Mouse (Mus musculus) spleen, postnatal 36 days (tissue): ENCODE measurements around the gene Dnah9.

ENCODE experiments used
- DNase-seq, 2 experiments: peaks; one replicate each; pipeline ENCODE4 v3.0.0; 2022; ENCODE audit warnings: low spot score in 2 of 2, mixed read lengths in 1 of 2

The Dnah9 gene

DNA sequence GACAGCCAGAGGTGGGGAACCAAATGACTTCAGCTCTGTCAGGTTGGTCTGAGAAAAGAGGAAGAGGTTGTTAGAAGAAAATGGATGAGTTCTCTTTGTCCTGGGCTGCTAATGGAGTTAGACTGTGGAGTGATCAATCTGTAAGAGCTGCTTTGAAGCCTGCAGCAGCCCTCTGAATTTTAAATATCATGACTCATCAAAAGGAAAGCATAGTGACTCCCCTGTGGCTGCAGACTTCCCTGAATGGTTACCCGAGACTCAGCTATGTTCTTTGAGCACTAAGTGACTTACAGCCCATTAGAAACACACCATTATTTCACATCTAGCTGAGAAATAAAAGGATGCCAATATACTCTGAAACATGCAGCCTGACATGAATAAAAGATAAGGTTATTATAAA is 240.4 kb downstream of the Dnah9 start:
- DNase-seq = no peak

DNA sequence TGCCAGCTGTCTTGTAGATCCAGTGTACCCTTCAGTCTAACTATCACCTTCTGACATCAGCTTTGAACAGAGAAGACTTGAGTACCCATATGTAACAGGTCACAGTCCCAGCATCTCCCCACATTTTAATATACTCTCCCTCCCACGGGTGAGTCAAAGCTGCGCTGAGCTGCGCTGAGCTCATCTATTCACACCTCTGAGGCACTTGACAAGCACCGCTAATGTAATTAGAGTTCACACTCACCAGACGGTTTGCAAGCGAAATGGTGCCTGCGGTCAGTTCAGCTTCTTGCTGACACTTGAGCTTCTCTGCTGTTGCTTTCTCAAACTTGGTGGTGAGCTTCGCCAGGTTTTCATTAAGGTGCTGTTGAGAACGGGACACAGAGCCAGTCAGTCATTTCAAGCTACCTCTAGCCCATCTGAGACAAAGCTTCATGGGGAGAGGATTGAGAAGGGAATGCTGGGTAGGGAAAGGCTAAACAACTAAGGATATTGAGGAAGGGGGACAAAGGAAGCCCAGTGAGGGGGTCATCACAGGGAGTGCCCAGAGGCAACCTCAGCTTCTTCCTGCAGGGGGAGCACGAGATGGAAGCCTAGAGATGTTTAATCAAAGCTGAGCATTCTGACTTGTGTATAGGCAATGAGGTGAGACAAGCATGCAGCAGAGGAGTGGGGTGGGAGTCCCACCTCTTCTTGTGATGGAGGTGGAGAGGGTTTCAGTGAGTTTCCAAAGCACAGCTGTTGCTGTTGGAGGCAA is 249.7 kb downstream of the Dnah9 start:
- DNase-seq = no peak

DNA sequence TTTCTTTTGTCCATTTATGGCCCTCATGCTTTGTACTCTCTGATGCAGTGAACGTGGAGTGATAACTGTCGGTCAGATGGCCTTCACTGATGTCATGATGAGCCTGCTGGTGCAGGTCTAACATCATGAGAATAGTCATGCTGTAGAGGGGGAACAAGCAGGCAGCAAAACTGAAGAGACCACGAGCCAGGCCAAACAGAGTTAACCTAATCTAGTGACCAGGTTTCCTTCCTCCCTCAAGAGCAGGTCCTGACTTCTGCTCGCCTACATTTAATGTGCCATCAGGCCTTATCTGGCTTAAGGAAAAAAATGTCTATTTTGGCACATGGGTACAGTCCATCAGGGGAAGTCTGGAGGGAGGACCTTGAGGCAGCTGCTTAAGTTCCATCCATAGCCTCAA is 259.2 kb downstream of the Dnah9 start:
- no peak for DNase-seq

DNA sequence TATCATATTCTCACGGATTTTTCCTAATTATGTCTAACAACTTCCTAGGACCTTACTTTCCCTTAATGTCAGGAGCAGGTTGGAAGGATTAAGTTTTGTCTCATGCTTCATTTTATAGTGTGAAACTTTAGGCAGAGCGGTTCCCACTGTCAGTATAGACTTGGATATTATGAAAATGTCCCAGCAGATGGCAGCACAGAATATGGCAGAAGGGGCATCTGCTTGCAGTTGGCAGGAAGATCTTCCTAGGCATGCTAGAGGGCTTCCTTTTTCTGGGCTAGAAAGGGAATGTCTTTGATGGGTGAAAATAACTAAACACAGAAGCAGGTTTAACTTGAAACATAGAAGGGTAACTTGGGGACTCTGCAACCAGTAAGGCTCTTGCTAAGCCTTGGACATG is 262.9 kb downstream of the Dnah9 start:
- DNase-seq = no peak

DNA sequence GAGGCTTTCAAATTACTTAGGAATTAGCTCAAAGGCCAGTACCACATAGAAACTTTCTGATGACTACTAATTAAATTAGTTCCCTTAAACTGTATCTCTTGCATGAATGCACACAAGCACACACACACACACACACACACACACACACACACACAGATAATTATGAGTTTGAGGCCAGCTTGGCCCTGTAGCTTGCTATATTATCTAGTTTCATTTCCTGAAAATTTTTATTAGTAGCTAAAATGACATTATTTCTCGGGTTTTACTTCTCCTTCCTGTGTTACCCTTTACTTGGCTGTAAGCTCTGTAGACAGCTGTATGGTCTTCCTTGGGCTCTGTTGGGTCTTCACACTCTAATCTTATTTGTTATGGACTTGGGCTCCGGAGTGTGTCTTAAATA is 264.4 kb downstream of the Dnah9 start:
- no peak for DNase-seq

DNA sequence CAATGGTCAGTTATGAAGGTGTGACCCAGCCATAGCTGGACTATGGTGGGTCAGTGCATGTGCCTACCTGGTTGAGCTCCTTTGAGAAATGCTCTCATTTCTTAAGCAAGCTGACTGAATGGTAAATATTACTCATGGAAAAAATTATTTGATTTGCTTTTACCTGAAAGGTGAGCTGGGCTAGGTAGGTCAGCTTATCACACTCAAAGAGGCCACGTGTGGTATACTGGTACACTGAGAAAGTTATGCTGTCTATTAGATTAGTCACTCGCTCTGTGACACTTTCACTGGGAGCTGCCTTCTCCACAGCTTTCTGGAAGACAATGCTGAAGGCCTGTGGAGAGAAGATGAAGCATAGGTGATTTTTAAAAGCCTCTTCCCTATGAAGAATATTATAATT is 286.9 kb downstream of the Dnah9 start:
- DNase-seq = no peak

DNA sequence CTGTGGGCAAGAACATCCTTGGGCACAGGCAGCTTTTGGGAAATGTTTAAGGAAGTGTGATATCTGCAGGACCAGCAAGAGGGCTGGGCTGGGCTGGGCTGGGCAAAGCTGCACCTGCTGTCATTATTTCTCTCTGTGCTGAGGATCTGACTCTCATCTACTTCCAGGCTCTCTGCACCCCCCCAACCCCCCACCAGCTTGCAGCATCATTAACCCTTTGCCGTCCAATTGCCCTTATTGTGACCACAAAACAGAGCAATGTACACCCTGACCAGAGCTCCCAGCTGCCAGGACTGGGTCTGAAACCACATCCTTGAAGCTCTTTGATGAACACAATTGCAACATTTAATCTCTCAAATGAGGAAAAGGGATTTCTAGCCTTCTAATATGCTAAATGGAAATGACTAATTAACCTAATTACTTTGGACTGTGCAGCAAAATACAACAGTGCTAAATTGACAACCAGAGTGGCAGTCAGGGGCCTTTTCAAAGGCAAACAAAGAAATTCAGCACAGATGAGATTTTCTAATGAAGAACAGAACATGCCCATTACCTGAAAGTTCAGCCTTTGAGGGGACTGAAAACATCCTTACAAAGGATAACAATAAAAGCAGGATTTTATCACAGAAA is 291.1 kb downstream of the Dnah9 start:
- DNase-seq = no peak

DNA sequence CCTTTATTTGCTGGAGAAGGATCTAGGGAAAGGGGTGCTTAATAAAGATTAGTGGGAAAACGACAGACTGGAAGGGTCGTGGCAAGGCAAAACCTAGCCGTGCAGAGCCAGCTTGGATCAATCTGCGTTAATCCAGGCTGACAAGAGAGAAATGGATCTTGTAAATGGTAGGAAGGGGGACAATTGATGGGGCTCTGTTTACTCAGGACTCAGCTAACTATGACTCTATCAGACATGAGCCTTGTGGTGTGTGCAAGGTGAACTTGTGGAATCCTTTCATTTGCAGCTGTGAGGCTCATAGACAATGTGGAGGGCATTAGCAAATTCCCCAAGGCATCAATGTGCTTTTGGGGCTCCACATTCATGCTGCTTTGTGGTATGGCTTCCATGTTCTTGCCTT is 306.9 kb downstream of the Dnah9 start:
- DNase-seq = no peak

DNA sequence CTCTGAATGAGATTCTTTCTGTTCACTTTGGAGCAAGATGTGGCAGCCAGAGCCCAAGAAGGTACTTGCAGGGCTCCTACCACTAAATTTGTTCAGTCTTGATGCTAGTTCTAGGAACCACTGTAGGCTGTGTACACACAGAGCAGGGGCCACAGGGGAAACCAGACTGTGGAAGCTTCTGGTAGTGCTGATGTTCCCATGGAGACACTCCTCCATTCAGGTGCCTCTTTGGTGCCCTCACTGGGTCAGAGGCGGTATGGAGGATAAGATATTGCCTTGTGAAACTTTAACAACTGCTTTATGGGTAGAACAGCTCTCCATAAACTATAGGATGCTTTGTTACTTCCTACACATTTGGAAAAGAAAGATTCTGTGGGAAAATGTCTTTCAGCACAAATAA is 316.3 kb downstream of the Dnah9 start:
- DNase-seq = no peak

DNA sequence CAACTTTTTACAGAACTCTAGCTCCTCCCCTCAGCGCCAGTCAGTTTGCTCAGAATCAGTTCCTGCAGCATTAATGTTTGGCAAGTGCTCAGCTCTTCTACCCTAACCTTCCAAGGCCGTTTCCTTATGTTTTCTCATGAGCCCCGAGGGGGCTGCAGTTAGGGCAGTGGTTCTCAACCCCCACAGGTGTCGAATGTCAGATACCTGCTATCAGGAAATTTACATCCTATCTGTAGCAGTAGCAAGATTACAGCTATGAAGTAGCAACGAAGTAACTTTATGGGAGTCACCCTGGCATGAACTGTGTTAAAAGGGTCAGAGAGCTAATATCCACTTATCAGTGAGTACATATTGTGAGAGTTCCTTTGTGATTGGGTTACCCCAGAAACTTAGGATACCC is 321.9 kb downstream of the Dnah9 start:
- DNase-seq = no peak

DNA sequence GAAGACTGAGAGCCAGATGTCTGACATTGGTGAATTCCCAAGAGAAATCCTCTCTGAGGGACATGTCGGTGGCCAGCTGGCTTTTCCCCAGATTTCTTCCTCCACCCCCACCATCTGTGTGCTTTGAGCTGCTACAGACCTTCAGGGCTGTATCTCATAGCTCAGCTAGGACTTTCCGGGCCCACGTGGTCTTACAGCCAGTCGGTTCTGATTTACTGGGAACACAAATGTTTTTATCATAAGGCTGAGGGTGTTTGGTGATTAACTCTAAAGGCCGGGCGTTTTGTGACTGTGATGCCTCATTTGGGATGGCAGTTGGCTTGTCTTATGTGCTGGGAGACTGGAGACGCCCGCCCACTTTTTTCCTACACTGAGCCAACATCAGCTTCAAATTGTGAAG is 329.4 kb downstream of the Dnah9 start:
- no peak for DNase-seq

DNA sequence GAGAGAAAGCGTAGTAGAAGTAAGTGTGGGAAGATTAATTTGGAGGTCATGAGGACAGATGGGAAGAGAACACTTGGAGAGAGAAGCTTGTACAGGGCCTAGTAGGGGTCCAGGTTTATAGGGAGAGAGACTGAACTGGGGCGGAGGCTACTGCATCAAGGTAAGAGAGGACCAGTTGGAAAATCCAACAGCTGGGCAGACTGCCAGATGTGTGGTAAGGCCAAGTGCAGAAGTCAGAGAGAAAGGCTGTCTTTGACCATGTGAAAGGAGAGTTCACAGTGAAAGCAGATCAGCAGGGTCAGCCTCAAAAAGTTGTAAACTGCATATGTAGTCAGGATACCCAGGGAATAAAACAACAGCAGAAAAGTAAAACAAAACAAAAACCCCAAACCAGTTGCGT is 343.8 kb downstream of the Dnah9 start:
- no peak for DNase-seq

DNA sequence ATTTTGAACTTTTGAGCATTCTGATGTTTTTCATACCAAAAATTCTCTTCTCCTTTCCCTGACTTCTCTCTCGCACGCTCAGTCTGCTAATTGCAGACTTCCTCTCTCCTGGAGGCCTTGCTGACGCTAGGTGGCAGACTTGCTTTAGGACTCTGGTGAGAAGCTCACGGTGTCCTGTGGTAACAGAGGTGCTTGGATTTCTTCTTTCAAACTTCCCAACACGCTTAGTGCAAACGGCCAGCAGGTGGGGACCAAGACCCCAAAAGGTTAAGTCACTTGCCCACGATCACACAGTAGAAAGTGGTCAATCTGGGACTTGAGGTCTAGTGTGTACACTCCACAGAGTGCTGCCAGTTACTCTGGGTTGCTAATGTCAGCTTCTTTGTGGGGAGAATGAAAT is 347.5 kb downstream of the Dnah9 start:
- peak; percentile 40 to 41 for DNase-seq

DNA sequence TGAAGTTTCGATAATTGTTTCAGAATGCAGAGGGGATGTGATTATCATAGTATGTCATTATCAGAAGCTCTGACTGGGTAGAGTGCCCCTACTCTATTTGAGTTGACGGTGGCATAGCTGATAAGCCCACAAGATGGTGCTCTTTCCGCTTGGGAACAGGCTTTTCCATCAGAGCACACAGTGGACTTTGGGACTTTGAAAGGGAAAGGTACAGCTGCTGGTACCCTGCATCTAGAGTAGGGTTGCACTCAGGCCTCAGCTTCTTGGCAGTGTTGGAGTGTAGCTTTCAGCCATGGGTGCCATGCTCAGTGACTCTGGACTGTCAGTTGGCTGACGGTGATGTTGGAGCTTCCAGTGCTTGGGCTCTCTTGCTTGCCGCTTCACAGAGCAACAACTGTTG is 348.1 kb downstream of the Dnah9 start:
- no peak for DNase-seq

DNA sequence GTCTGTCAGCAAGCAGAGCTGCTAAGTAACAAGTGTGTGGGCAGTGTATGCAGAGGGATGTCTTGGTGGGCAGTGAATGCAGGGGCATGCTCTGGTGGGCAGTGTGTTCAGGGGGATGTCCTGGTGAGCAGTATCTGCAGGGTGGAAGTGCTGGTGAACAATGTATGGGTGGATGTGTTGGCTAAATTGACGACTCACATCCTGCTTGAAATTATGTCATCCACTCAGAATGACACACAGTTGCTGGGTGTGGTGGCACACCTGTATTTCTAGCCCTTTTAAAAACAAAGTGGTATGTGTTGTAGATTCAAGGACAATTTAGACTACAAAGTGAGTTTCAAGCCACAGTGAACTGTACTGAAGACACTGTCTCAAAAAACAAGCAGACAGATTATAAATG is 350.2 kb downstream of the Dnah9 start:
- no peak for DNase-seq

DNA sequence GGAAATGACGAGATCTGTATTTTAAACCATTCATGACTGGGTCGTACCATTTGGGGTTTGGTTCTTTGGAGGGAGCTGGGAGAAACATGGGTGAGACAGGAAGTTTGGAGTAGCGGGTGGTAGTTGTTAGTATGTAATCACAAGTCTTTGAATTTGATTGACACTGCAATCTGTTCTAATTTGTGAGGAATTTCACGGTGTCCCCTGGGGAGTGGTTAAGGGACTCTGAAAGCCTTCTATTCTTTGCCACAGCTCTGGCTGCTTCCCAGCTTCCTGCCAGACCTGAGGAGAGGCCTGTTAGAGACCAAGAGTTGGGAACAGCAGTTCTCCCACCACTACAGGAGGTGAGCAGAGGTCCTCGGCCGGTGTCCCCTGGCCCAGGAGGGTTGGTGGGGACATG is 352.1 kb downstream of the Dnah9 start:
- DNase-seq = no peak

DNA sequence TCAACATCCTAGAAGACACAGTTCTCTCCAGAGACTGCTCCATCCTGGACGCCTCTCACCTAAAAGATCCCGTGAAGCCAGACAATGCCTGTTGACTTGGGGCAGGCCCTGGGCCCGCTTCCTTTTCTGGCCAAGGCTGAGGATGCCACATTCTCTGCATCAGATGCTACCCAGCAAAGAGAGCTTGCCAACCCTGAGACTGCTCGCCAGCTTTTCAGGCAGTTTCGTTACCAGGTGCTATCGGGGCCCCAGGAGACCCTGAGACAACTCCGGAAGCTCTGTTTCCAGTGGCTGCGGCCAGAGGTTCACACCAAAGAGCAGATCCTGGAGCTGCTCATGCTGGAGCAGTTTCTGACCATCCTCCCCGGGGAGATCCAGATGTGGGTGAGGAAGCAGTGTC is 354.0 kb downstream of the Dnah9 start:
- no peak for DNase-seq

DNA sequence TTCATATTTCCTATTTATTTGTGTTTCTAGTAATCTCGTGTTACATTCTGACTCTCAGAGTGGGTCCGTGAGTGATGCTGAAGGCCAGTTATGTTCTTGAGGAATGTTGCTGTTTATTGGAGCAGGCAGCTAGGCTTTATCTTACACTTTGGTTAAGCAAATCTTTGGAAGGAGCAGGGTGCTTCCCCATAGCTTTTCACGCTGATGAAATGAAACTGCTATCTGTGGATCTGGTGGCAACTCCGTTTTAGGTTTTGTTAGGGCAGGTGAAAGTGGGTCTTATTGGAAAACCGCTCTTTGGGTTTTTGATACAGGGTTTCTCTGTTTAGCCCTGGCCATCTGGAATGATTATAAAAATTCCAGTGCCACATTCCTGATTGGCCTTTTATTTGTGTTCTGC is 356.3 kb downstream of the Dnah9 start:
- no peak for DNase-seq

DNA sequence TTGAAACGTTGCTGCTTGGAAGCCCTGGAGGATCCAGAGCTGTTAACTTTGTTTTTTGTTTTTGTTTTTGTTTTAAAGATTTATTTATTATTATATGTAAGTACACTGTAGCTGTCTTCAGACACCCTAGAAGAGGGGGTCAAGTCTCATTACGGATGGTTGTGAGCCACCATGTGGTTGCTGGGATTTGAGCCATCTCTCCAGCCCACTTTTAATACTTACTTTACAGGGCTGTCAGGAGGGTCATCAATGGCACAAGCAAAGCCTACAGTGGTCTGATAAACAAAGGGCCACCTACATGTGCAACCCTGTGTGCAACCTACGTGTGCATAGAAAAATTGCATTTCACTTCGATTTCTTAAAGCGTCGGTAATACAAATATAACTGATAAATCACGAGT is 360.8 kb downstream of the Dnah9 start:
- DNase-seq = no peak

DNA sequence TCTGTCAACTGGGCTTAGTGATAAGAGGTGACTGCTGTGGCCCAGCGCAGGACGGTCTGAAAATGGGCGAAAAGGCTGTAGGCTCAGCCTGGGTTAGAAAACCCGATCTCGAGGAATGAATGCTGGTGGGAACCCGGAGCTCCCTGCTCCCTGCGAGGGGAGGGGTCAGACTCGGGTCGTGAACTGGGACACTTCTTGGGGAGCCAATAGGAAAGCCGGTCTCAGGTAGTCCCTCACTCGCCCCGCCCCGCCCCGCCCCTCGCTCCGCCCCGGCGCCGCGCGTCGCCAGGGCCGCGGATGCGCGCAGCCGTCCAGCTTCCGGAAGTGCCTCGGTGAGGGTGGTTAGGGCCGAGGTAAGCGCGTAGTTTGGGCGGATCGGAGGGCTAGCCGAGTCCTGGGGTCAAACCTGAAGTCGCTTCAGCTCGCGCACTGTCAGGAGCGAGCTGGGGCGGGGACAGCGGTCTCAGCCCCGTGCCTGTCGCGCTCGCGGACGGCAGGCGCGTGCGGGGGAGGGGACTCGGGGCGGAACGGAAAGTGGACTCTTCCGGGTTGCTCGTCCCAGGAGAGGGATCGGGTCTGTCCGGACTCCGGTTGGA is 361.3 kb downstream of the Dnah9 start, which contains the start of gene Zkscan6:
Zkscan6 (plus strand) TSS at position 267 of the 596 bp plus-strand sequence.
- peak; percentile 87 to 92 for DNase-seq

DNA sequence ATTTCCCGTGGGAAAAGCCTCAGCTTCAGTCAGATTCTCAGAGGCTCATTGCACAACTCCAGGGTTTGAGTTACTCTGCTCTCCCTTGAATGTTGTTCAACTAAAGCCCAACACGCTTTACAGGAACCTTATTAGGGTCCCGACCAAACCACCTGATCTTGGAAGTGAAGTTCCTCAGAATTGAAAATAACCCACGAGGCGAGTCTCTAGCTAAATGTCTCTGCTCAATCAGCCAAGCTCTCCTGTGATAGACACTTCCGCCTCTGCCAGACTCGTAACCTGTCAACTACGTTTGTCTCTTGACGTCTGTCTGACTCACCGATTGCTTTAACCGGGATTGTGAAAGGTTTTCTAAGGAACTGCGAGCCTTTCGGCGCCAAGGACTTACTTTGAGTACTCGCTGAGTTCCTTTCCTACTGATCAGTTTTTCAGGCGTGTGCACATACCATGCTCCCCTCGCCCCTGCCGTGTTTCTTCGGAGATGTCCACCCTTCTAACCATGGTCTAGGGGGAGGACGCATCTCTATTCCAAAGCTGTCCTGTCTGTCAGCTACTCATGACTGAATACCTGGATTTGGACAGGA is 361.9 kb downstream of the Dnah9 start:
- peak; percentile 55 to 61 for DNase-seq

DNA sequence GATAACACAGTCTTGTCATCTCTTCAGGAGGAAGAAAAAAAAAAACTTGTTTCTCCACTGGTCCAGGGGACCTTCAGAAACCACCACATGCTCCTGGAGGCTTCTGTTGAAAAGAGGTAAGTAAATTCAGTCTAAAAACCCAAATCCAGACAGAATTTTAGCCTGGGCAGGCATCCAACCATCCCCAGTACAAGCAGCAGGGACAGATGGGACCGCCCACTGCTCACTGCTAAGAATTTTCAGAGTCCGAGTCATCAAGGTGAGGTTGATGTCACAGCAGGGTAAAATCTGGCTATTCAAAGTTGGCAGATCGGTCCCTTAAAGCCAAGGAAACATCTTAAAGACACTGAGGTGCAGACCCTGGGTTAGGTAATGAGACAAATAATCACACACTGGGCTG is 366.5 kb downstream of the Dnah9 start:
- DNase-seq = no peak

DNA sequence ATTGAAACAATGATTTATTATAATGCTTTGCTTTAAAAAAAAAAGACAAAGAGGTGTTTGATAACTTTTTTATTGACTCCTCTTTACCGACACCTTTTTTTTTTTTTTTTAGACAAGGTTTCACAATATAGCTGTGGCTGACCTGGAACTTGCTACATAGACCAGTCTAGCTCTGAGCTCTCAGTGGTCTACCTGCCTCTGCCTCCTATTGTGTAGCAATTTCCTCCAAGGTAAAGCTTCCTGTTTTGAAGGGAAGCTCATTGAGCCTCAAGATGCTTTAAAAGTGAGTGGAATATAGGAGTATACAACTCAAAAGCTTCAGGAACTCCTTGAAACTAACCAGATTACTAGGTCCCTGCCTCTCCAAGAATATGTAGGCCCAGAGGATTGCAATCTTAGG is 372.5 kb downstream of the Dnah9 start:
- DNase-seq = no peak
